Mouse (Mus musculus) C2C12 (cell line): ENCODE measurements around the gene Eif4g3. TPM values are rescaled to one million over a fixed set of nuclear protein-coding genes. Genes with fewer than 3 reads are reported as not detected.
A peak's percentile ranks its signal among the peaks of the same experiment; 100 is the strongest.

Experiments used
- H3K27me3 ChIP-seq: one replicate; pipeline ENCODE4 v1.6.1; 2011; ENCODE audit not compliant: control insufficient read depth, insufficient read depth, insufficient read length
- H3K36me3 ChIP-seq: one replicate; pipeline ENCODE4 v1.6.1; 2011; ENCODE audit not compliant: control insufficient read depth, insufficient read depth
- H3K4me3 ChIP-seq: one replicate; pipeline ENCODE4 v1.5.1; 2011; ENCODE audit warnings: mild to moderate bottlenecking, control low read depth; ENCODE audit not compliant: poor library complexity, insufficient read depth, severe bottlenecking
- H3K79me2 ChIP-seq: one replicate; pipeline ENCODE4 v1.6.1; 2011; ENCODE audit not compliant: control insufficient read depth, insufficient read depth
- H3K79me3 ChIP-seq: one replicate; pipeline ENCODE4 v1.6.1; 2011; ENCODE audit warnings: low read depth, control low read depth
- H3ac ChIP-seq: one replicate; pipeline ENCODE3; 2011; ENCODE audit warnings: low read depth; ENCODE audit not compliant: control insufficient read depth, insufficient read length
- CEBPB ChIP-seq: IDR thresholded peaks from one replicate; pipeline ENCODE4 v1.6.1; 2011; ENCODE audit warnings: low read depth, mild to moderate bottlenecking, control low read depth, moderate library complexity
- CTCF ChIP-seq: IDR thresholded peaks from one replicate; pipeline ENCODE4 v1.5.1; 2011; ENCODE audit not compliant: control insufficient read depth, insufficient read depth, insufficient read length
- FOSL1 ChIP-seq: IDR thresholded peaks from one replicate; pipeline ENCODE4 v1.8.0; 2011; ENCODE audit warnings: mild to moderate bottlenecking, low read length; ENCODE audit not compliant: poor library complexity, insufficient read depth, severe bottlenecking
- MAX ChIP-seq: IDR thresholded peaks from one replicate; pipeline ENCODE4 v1.6.1; 2011; ENCODE audit warnings: mild to moderate bottlenecking, control low read depth
- MYOD1 ChIP-seq: IDR thresholded peaks from one replicate; pipeline ENCODE4 v1.6.1; 2011; ENCODE audit warnings: low read depth; ENCODE audit not compliant: control insufficient read depth, insufficient read length
- MYOG ChIP-seq: IDR thresholded peaks from one replicate; pipeline ENCODE4 v1.6.1; 2011; ENCODE audit not compliant: control insufficient read depth, insufficient read length; ENCODE audit errors: extremely low read depth
- USF1 ChIP-seq: IDR thresholded peaks from one replicate; pipeline ENCODE4 v1.6.1; 2011; ENCODE audit warnings: low read depth, mild to moderate bottlenecking, control low read depth, moderate library complexity
- polyA plus RNA-seq: library from polyadenylated mRNA; unstranded; fragments of >200 nt; fragmentation: generic; extraction: Trizol; gene quantifications from one replicate; pipeline ENCODE4 v1.2.1, GENCODE M21; 2012; ENCODE audit warnings: missing spikeins

Gene Eif4g3
- polyA plus RNA-seq, 1 experiment, result 24.3 TPM

DNA sequence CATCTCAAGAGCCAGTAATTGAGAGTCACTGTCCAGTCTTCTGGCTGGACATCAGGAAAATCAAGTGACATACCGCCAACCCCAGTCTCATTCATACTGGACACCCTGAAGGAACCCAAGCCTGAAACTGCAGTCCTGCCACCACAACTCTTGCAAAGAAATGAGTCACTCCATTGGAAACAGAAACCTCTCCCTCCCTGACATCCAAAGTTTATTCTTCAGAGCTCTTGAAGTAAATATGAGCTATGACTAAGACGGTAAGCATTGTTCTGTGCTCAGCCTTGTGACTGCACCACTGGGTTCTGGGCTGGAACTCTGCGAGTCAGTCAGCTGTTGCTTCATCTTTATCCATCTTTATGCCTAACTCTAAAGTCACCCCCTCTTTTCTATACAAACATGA, 221.0 kb downstream of the Eif4g3 start:
- Histone ChIP-seq H3K79me2 (peaks cover 24% of the 10 kb centered on the region), H3K36me3 (peaks cover 10% of the 10 kb centered on the region), H3K4me3 (no peak overlapping the region), H3ac (no peak overlapping the region), H3K79me3 (peaks cover 16% of the 10 kb centered on the region), H3K27me3 (no peaks in the 10 kb centered on the region)
- TF ChIP-seq CEBPB (no peak), FOSL1 (no peak), MYOG (no peak), CTCF (no peak), USF1 (no peak), MYOD1 (no peak), MAX (no peak)

DNA sequence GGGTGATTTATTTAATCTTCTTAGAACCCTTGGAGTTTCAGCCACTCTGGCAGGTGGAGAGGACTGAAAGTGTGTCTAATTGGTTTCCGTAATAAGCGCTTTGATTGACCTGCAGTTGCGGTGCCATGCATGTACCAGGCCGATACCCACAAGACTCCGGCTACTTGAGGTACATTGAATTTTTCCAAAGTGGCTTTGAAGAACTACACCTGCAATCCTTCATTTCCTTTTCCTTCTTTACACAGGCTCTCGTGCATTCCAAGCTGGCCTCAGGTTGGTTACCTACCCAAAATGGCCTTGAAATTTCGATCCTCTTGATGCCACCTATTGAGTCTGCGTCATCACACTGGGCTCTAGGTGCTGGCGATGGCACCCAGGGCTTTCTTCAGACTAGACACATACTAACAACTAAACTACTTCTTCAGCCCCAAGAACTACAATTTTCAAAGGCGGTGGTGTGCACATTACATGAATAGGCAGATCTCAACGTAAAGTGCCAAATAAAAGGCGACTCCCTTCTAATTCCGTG, 222.9 kb downstream of the Eif4g3 start:
- Histone ChIP-seq H3ac (peak overlapping the region; percentile 76), H3K79me3 (peaks cover 35% of the 10 kb centered on the region), H3K4me3 (peak overlapping the region; percentile 78), H3K79me2 (peaks cover 43% of the 10 kb centered on the region), H3K36me3 (peaks cover 21% of the 10 kb centered on the region), H3K27me3 (no peaks in the 10 kb centered on the region)
- TF ChIP-seq USF1, result no peak
- TF ChIP-seq MAX, result no peak
- no peak for TF ChIP-seq MYOG
- TF ChIP-seq CTCF, result no peak
- TF ChIP-seq CEBPB, result no peak
- TF ChIP-seq MYOD1, result no peak
- no peak for TF ChIP-seq FOSL1

DNA sequence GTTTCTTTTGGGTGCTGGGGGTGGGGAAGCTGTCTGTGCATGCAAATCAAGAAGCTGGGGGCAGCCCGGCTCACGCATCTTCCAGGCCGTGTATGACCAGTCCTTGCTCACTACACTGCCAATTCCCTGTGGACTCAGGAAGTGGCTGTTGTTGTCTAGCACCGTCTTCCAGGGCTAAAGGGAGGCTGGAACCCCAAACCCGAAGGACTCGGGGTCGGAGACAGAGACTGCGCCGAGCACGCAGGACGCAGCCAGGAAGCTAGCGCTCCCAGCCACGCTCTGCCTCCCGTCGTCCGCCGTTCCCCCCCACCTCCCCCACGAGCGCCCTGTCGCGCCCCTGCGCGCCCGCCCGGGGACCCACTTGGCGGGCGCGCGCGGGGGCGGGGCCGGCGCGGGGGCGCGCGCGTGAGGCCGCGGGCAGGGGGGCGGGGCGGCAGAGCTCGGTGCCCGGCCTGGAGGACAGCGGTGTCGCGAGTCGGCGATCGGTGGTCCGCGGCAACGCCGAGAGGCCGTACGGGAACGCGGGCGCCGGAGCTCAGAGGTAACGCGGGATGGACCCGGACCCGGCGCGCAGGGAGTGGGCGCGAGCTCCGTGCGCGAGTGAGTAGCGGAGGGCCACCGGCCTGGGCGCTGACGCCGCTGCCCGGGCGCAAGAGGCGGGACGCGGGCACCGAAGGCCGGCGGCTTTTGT, 223.5 kb downstream of the Eif4g3 start, which contains the start of gene Hp1bp3:
Gene Hp1bp3 (plus strand): TSS at position 97 of the 691 bp plus-strand sequence.
- H3K79me2 ChIP-seq, result peaks cover 49% of the 10 kb centered on the region
- TF ChIP-seq MYOG, result no peak
- TF ChIP-seq MAX, result no peak
- no peak for TF ChIP-seq USF1
- no peak for TF ChIP-seq CEBPB
- no peak for TF ChIP-seq MYOD1
- TF ChIP-seq CTCF, result no peak
- no peak for TF ChIP-seq FOSL1
- peaks cover 27% of the 10 kb centered on the region for H3K36me3 ChIP-seq
- H3ac ChIP-seq, result peak within 1 kb of the TSS; percentile 98
- no peaks in the 10 kb centered on the region for H3K27me3 ChIP-seq
- peak within 1 kb of the TSS; percentile 78 for H3K4me3 ChIP-seq
- peaks cover 40% of the 10 kb centered on the region for H3K79me3 ChIP-seq

DNA sequence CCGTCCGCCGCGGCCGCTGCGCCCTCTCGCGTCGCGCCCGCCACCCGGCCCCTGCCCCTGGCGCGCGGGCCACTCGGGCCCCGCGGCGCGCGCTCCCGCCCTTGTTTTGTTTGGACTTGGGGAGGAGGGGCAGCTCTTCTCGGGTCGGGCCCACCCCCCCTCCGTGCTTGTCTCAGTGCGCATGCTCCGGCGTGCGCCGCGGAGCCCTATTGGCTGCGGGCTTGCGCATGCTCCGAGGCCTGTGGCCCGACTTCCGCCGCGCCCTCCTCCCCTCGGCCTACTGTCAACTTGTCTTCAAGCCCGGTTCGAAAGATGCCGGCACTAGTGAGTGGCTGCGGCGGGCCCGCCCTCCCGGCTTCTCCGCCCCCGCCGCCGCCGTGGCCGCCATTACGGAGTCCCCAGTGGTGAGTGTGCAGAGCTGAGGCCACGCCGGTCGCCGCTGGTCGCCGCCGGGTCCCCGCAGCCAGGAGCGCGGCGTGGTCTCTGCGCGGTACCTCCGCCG, 224.1 kb downstream of the Eif4g3 start:
- Histone ChIP-seq H3K79me2 (peaks cover 55% of the 10 kb centered on the region), H3K36me3 (peaks cover 33% of the 10 kb centered on the region), H3K4me3 (peak overlapping the region; percentile 78), H3ac (peak overlapping the region; percentile 98), H3K79me3 (peaks cover 45% of the 10 kb centered on the region), H3K27me3 (no peaks in the 10 kb centered on the region)
- TF ChIP-seq CTCF, result peak; percentile 24
- TF ChIP-seq MYOG, result no peak

DNA sequence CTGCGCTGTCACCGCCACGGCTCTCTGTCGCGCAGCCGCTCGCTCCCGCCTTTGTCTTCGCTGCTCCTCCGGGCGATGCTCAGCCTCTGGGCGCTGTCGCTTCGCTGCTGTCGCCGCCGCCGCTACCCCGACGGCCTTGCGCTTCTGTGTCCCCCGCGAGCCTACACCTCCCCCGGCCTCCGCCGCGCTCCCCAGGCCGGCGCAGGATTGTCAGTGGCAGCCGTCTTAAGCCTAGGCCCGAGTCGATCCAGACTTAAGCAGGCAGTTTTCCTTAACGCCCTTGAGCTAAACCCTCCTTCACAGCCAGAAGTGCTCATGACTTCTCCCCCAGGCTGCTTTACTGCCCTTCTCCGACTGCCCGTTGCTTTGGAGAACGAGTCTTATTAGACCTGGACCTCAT, 224.6 kb downstream of the Eif4g3 start:
- Histone ChIP-seq H3K79me2 (peaks cover 60% of the 10 kb centered on the region), H3K4me3 (peak overlapping the region; percentile 78)
- TF ChIP-seq FOSL1 (no peak), MYOD1 (no peak), USF1 (no peak), MAX (no peak), CEBPB (no peak), MYOG (no peak), CTCF (no peak)

More for the DNA sequence above, 224.6 kb downstream of the Eif4g3 start:
- H3ac ChIP-seq, result peak overlapping the region; percentile 77
- H3K27me3 ChIP-seq, result no peaks in the 10 kb centered on the region
- H3K79me3 ChIP-seq, result peaks cover 50% of the 10 kb centered on the region
- H3K36me3 ChIP-seq, result peaks cover 38% of the 10 kb centered on the region
